Mouse (Mus musculus): ENCODE data around the gene Olfr1349. TPM values are rescaled to one million over a fixed set of nuclear protein-coding genes. Genes with fewer than 3 reads are reported as not detected.

Gene Olfr1349
- polyA plus RNA-seq (2012; rRNA removed), result not detected in 2 replicates

- H3K27me3 ChIP-seq (ENCODE audit: control insufficient read depth, insufficient read depth, low read length), result no peaks in the 10 kb centered on the region
- no peaks in the 10 kb centered on the region for H3K36me3 ChIP-seq (ENCODE audit: control insufficient read depth, insufficient read depth, low read length)
- H3K27ac ChIP-seq (ENCODE audit: insufficient read depth, low read depth, low read length), result no peak within 1 kb of the TSS
- WGBS, result 83% methylated on average over 5 of the region's 5 CpGs
- no peak within 1 kb of the TSS for H3K4me3 ChIP-seq (ENCODE audit: low read depth, low read length)
- no peaks in the 10 kb centered on the region for H3K4me1 ChIP-seq (ENCODE audit: control insufficient read depth, insufficient read depth, insufficient read length, low read length)
- TF ChIP-seq CTCF (IDR thresholded peaks at IDR 0.05; ENCODE audit: extremely low read depth, insufficient read length, insufficient replicate concordance, low read depth, low read length) (no peak), POLR2A (IDR thresholded peaks at IDR 0.05; ENCODE audit: low read depth, low read length) (no peak)
Observed at GRCm38 (mm10) chr7:6522850-6523249, at the start of gene Olfr1349. Olfr1349 (minus strand) TSS chr7:6522950.

GRCm38 (mm10) chr7:6564541-6564940, 41.8 kb upstream of the Olfr1349 start, which contains the start of gene Olfr1350:
Olfr1350 (plus strand) TSS chr7:6564841.
- Histone ChIP-seq H3K36me3 (ENCODE audit: control insufficient read depth, insufficient read depth, low read length) (no peaks in the 10 kb centered on the region), H3K4me1 (ENCODE audit: control insufficient read depth, insufficient read depth, insufficient read length, low read length) (no peaks in the 10 kb centered on the region), H3K4me3 (ENCODE audit: low read depth, low read length) (no peak within 1 kb of the TSS), H3K27me3 (ENCODE audit: control insufficient read depth, insufficient read depth, low read length) (no peaks in the 10 kb centered on the region), H3K27ac (ENCODE audit: insufficient read depth, low read depth, low read length) (no peak within 1 kb of the TSS)
- TF ChIP-seq POLR2A (IDR thresholded peaks at IDR 0.05; ENCODE audit: low read depth, low read length), result no peak
- TF ChIP-seq CTCF (IDR thresholded peaks at IDR 0.05; ENCODE audit: extremely low read depth, insufficient read length, insufficient replicate concordance, low read depth, low read length), result no peak

DNA sequence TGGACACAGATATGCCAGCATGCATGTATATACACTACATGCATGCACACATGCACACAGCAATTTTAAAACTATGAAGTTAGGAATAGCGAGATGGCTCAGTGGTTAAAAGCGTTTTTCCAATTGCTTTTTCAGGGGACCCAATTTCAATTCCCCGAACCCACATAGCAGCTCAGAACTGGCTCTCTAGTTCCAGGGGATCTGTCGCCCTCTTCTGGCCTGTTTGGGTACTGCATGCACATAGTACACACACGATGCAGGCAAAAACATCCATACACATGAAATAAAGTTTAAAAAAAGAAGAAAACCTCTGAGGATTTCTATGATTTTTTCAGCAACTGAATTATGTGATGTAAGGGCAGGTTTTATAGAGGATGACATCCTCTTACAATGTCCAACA, 3.4 kb upstream of the Olfr1349 start:
- H3K4me1 ChIP-seq (ENCODE audit: control insufficient read depth, insufficient read depth, insufficient read length, low read length), result no peaks in the 10 kb centered on the region
- no peak overlapping the region for H3K4me3 ChIP-seq (ENCODE audit: low read depth, low read length)
- WGBS, result 69% methylated on average over 5 of the region's 5 CpGs
- H3K27me3 ChIP-seq (ENCODE audit: control insufficient read depth, insufficient read depth, low read length), result no peaks in the 10 kb centered on the region
- no peak overlapping the region for H3K27ac ChIP-seq (ENCODE audit: insufficient read depth, low read depth, low read length)
- TF ChIP-seq CTCF (IDR thresholded peaks at IDR 0.05; ENCODE audit: extremely low read depth, insufficient read length, insufficient replicate concordance, low read depth, low read length), result peak; percentile 20; the same call in 1 of the 2 replicates
- no peak for TF ChIP-seq POLR2A (IDR thresholded peaks at IDR 0.05; ENCODE audit: low read depth, low read length)
- H3K36me3 ChIP-seq (ENCODE audit: control insufficient read depth, insufficient read depth, low read length), result no peaks in the 10 kb centered on the region

DNA sequence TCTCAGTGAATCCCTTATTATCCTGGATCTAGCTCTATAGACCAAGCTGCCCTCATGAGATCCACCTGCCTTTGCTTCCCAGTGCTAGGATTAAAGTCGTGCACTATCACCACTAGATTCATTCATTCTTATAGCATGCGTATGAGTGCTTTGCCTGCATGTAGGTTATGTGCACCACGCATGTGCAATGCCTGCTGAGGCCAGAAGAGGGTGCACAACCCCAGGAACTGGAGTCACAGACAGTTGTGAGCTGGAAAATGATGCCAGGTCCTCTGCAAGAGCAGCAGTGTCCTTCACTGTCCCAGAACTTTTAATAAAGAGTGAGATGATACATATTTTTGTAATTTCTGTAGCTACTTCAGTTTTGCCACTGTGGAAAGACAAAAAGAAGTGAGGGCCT, 2.3 kb upstream of the Olfr1349 start:
- Histone ChIP-seq H3K36me3 (ENCODE audit: control insufficient read depth, insufficient read depth, low read length) (no peaks in the 10 kb centered on the region), H3K4me3 (ENCODE audit: low read depth, low read length) (no peak overlapping the region), H3K27me3 (ENCODE audit: control insufficient read depth, insufficient read depth, low read length) (no peaks in the 10 kb centered on the region), H3K4me1 (ENCODE audit: control insufficient read depth, insufficient read depth, insufficient read length, low read length) (no peaks in the 10 kb centered on the region), H3K27ac (ENCODE audit: insufficient read depth, low read depth, low read length) (no peak overlapping the region)
- TF ChIP-seq POLR2A (IDR thresholded peaks at IDR 0.05; ENCODE audit: low read depth, low read length) (no peak), CTCF (IDR thresholded peaks at IDR 0.05; ENCODE audit: extremely low read depth, insufficient read length, insufficient replicate concordance, low read depth, low read length) (no peak)
- 65% methylated on average over 3 of the region's 3 CpGs for WGBS

DNA sequence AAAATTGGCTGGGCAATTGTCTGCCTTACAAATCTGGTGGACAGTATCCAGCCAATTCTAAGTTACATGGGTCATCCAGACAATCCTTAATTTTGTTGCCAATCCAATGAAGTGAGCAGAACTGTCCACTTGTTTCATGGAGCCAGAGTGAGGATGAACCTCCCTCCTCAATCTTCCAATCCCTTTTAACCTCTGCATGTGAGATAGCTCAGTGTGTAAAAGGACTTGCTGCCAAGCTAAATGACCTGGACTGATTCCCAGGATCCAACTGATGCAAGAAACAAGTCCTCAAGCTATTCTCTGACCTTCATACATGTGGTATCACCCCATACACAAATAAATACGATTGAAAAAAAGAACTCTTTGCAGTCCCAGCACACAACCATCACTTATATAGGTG, 1.1 kb downstream of the Olfr1349 start:
- H3K27me3 ChIP-seq (ENCODE audit: control insufficient read depth, insufficient read depth, low read length), result no peaks in the 10 kb centered on the region
- TF ChIP-seq CTCF (IDR thresholded peaks at IDR 0.05; ENCODE audit: extremely low read depth, insufficient read length, insufficient replicate concordance, low read depth, low read length), result no peak
- H3K4me3 ChIP-seq (ENCODE audit: low read depth, low read length), result no peak overlapping the region
- no peaks in the 10 kb centered on the region for H3K36me3 ChIP-seq (ENCODE audit: control insufficient read depth, insufficient read depth, low read length)
- H3K27ac ChIP-seq (ENCODE audit: insufficient read depth, low read depth, low read length), result no peak overlapping the region
- no peaks in the 10 kb centered on the region for H3K4me1 ChIP-seq (ENCODE audit: control insufficient read depth, insufficient read depth, insufficient read length, low read length)
- WGBS, result 20% methylated on average over 1 of the region's 1 CpGs

- Histone ChIP-seq H3K36me3 (ENCODE audit: control insufficient read depth, insufficient read depth, low read length) (no peaks in the 10 kb centered on the region), H3K4me3 (ENCODE audit: low read depth, low read length) (no peak within 1 kb of the TSS), H3K27ac (ENCODE audit: insufficient read depth, low read depth, low read length) (no peak within 1 kb of the TSS), H3K27me3 (ENCODE audit: control insufficient read depth, insufficient read depth, low read length) (no peaks in the 10 kb centered on the region), H3K4me1 (ENCODE audit: control insufficient read depth, insufficient read depth, insufficient read length, low read length) (no peaks in the 10 kb centered on the region)
- WGBS, result 93% methylated on average over 1 of the region's 1 CpGs
- TF ChIP-seq POLR2A (IDR thresholded peaks at IDR 0.05; ENCODE audit: low read depth, low read length), result no peak
- no peak for TF ChIP-seq CTCF (IDR thresholded peaks at IDR 0.05; ENCODE audit: extremely low read depth, insufficient read length, insufficient replicate concordance, low read depth, low read length)
Observed at GRCm38 (mm10) chr7:6508648-6509047, 14.1 kb downstream of the Olfr1349 start, which contains the start of gene Olfr1348. Olfr1348 (minus strand) TSS chr7:6508748.

DNA sequence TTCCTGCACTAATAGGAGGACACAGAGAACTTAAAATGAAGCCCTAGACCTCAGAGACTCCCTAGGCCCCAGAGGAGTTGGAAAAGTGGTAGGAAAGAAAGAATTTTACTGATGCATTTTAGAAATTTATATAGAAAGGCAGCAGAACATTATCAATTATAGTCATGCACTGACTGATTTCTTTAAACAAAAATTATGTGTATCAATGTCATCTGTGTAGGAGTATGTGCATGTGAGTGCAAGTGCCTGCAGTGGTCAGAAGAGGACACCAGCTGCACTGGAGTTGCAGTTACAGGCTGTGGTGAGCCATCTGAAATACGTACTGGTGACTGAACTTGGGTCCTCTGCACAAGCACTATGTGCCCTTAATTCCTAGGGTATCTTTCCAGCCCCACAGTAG, 23.1 kb downstream of the Olfr1349 start, which contains the start of gene Olfr1347:
TSS of gene Olfr1347 (minus strand) at position 101 of the 400 bp plus-strand sequence.
- Histone ChIP-seq H3K36me3 (ENCODE audit: control insufficient read depth, insufficient read depth, low read length) (no peaks in the 10 kb centered on the region), H3K4me1 (ENCODE audit: control insufficient read depth, insufficient read depth, insufficient read length, low read length) (no peaks in the 10 kb centered on the region), H3K27me3 (ENCODE audit: control insufficient read depth, insufficient read depth, low read length) (no peaks in the 10 kb centered on the region), H3K4me3 (ENCODE audit: low read depth, low read length) (no peak within 1 kb of the TSS), H3K27ac (ENCODE audit: insufficient read depth, low read depth, low read length) (no peak within 1 kb of the TSS)
- 58% methylated on average over 1 of the region's 1 CpGs for WGBS
- no peak for TF ChIP-seq CTCF (IDR thresholded peaks at IDR 0.05; ENCODE audit: extremely low read depth, insufficient read length, insufficient replicate concordance, low read depth, low read length)
- no peak for TF ChIP-seq POLR2A (IDR thresholded peaks at IDR 0.05; ENCODE audit: low read depth, low read length)
